Mouse (Mus musculus) spleen, adult 2 months (tissue): ENCODE results near the gene Dmac2.

Experiments
- CTCF ChIP-seq: fragments of 200-500 bp; IDR thresholded peaks from 2 replicates; pipeline ENCODE4 v1.5.1; 2011; ENCODE audit warnings: mild to moderate bottlenecking, inconsistent platforms; ENCODE audit not compliant: insufficient read depth, insufficient read length, insufficient replicate concordance; ENCODE audit errors: extremely low read depth
- POLR2A ChIP-seq: fragments of 200-500 bp; IDR thresholded peaks from 2 replicates; pipeline ENCODE4 v1.6.1; 2011; ENCODE audit warnings: low read depth, low read length, inconsistent platforms

GRCm38 (mm10) chr7:25672442-25672841, 53.2 kb downstream of the Dmac2 start:
- no peak for TF ChIP-seq POLR2A
- no peak for TF ChIP-seq CTCF
